Mouse (Mus musculus) cerebellum, postnatal 4 days (tissue): Measurements from ENCODE around the gene Preb.

Experiments
- DNase-seq, 2 experiments: peaks; one replicate each; pipeline ENCODE4 v3.0.0; 2022; ENCODE audit warnings: low spot score in 2 of 2, mixed read lengths in 1 of 2

Preb gene

DNA sequence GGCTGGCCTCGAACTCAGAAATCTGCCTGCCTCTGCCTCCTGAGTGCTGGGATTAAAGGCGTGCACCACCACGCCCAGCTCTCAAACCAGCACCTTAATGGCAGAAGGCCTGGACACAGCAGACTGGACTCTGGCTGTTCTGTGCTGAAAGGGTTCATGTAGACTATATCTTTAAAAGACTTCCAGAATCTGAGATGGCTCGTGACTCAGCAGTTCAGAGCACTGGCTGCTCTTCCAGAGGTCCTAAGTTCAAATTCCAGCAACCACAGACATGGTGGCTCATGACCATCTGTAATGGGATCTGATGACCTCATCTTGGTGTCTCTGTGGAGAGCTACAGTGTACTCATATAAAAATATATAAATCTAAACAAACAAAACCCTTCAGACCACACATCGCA lies 58.3 kb downstream of the Preb start:
- DNase-seq: no peak
